ENCODE assay signal across 9 mouse cellular contexts in genomic region chr17:66235096-66235805, GRCm38 (mm10).
DNase-seq lines count a peak whose midpoint lies in the region; ATAC-seq and TF ChIP-seq lines count a peak whose summit lies in the region.
"Had no signal": no experiment of that assay in that cellular context is flagged by ENCODE, and none has a peak within 500 bp of the region (broad histone marks: within the 10 kb centered on the region; RNA-seq: fewer than 3 reads in every experiment).

No protein-coding gene starts in this region.

- H3K9ac ChIP-seq in forebrain, embryonic 13.5 days = peak overlapping the region; percentile 53; the same call in 1 of the 2 replicates
- H3K9ac ChIP-seq: liver, embryonic 15.5 days had no signal

- peaks cover 50% of the 10 kb centered on the region for H3K4me1 ChIP-seq in E14TG2a.4 (replicated peaks; ENCODE audit: low read depth, low read length)
- peaks cover 9% of the 10 kb centered on the region; the same call in 1 of the 2 replicates for H3K4me1 ChIP-seq in forebrain, embryonic 13.5 days
- H3K4me1 ChIP-seq: liver, embryonic 15.5 days had no signal

- TF ChIP-seq CTCF in E14TG2a.4 (conservative IDR thresholded peaks at IDR 0.05; ENCODE audit: low read length) = peak; percentile 90

- WGBS in forebrain, embryonic 13.5 days = 4% methylated on average over 19 of the region's 19 CpGs
- 9% methylated on average over 19 of the region's 19 CpGs for WGBS in large intestine, adult 2 months

- peak overlapping the region; percentile 37 for H3K4me3 ChIP-seq in E14TG2a.4 (replicated peaks; ENCODE audit: low read length)
- peak overlapping the region; percentile 22 for H3K4me3 ChIP-seq in forebrain, embryonic 13.5 days
- H3K4me3 ChIP-seq: liver, embryonic 15.5 days had no signal

- peak; percentile 78 for ATAC-seq in forebrain, embryonic 13.5 days
- ATAC-seq in neutrophil, adult 5-6 weeks (ENCODE audit: extremely low read depth, insufficient number of reproducible peaks, low FRiP score, poor library complexity, severe bottlenecking) = peak; percentile 47; the same call in 1 of the 2 replicates

- DNase-seq in c-Kit-positive CD71-positive TER-119-positive erythroid progenitor cells, embryonic 14.5 days (ENCODE audit: low spot score) = peak; percentile 63
- peak; percentile 84 to 91 for DNase-seq in heart, postnatal 14 days
- DNase-seq in large intestine, adult 2 months (ENCODE audit: low read depth, low spot score) = peak; percentile 76
- peak; percentile 82 to 86 for DNase-seq in lung, adult 18-20 months
- DNase-seq in thymus, adult 18-20 months = peak; percentile 30 to 33

- peak overlapping the region; percentile 53 for H3K4me2 ChIP-seq in forebrain, embryonic 13.5 days
- H3K4me2 ChIP-seq: liver, embryonic 15.5 days had no signal

- H3K27me3 ChIP-seq in E14TG2a.4 (ENCODE audit: insufficient read depth, low read length) = peaks cover 16% of the 10 kb centered on the region
- H3K27me3 ChIP-seq in forebrain, embryonic 13.5 days = no peaks in the 10 kb centered on the region
- H3K27me3 ChIP-seq: liver, embryonic 15.5 days had no signal

- intact Hi-C loops in heart, postnatal 14 days (cut with DNase I) = loop anchor here (1.0 to 2.0 kb wide), 4 partner anchors 216 to 255 kb away; no protein-coding TSS in a partner anchor

- no peaks in the 10 kb centered on the region for H3K36me3 ChIP-seq in E14TG2a.4 (ENCODE audit: insufficient read depth, low read length)
- H3K36me3 ChIP-seq in forebrain, embryonic 13.5 days (ENCODE audit: poor library complexity, severe bottlenecking) = no peaks in the 10 kb centered on the region
- H3K36me3 ChIP-seq: liver, embryonic 15.5 days had no signal

- H3K9me3 ChIP-seq in E14TG2a.4 (ENCODE audit: low read length) = no peaks in the 10 kb centered on the region
- H3K9me3 ChIP-seq in forebrain, embryonic 13.5 days (replicated peaks) = no peaks in the 10 kb centered on the region
- H3K9me3 ChIP-seq: liver, embryonic 15.5 days had no signal

- no peak overlapping the region for H3K27ac ChIP-seq in forebrain, embryonic 13.5 days
- H3K27ac ChIP-seq: liver, embryonic 15.5 days had no signal

Comparison
In these comparisons a context has a peak if more than half of its experiments do, and no peak if none do; other contexts are left out.
1. DNase-seq: peak in every context shown above with its lines; median percentile 88 in heart, postnatal 14 days; 84 in lung, adult 18-20 months; 76 in large intestine, adult 2 months; 63 in c-Kit-positive CD71-positive TER-119-positive erythroid progenitor cells, embryonic 14.5 days; 32 in thymus, adult 18-20 months.